Mouse (Mus musculus): ENCODE measurements around the gene Mill2. TPM values are rescaled to one million over a fixed set of nuclear protein-coding genes. Genes with fewer than 3 reads are reported as not detected.

Mill2 gene
- polyA plus RNA-seq (2012; rRNA removed), result 0.77 and 0.98 TPM in 2 replicates

GRCm38 (mm10) chr7:18839865-18840264, at the start of gene Mill2:
TSS of gene Mill2 (plus strand) at chr7:18839966.

GRCm38 (mm10) chr7:18798420-18798819, 41.3 kb upstream of the Mill2 start, which contains the start of gene Psg19:
TSS of gene Psg19 (minus strand) at chr7:18798520.

GRCm38 (mm10) chr7:18821507-18821906, 18.3 kb upstream of the Mill2 start, which contains the start of gene Psg17:
TSS of gene Psg17 (minus strand) at chr7:18821607.

GRCm38 (mm10) chr7:18871031-18871430, 31.3 kb downstream of the Mill2 start, which contains the start of gene Pglyrp1:
TSS of gene Pglyrp1 (plus strand) at chr7:18871331.

GRCm38 (mm10) chr7:18910241-18910831, 70.6 kb downstream of the Mill2 start, which contains the start of gene Ccdc61:
TSS of gene Ccdc61 (minus strand) at chr7:18910415.

Other genes with a start within 250 kb of the Mill2 start
- 0.03 TPM in 1 of 2 replicates, not detected in the other for gene Psg23, start 223.5 kb upstream of the Mill2 start, polyA plus RNA-seq (2012; rRNA removed)
- not detected in 2 replicates for gene Psg21, start 183.2 kb upstream of the Mill2 start, polyA plus RNA-seq (2012; rRNA removed)
- gene Psg20, start 153.8 kb upstream of the Mill2 start, polyA plus RNA-seq (2012; rRNA removed), result not detected in 2 replicates
- not detected in 2 replicates for gene Psg22, start 121.9 kb upstream of the Mill2 start, polyA plus RNA-seq (2012; rRNA removed)
- gene Psg19, start 41.4 kb upstream of the Mill2 start, polyA plus RNA-seq (2012; rRNA removed), result 0.02 TPM in 1 of 2 replicates, not detected in the other
- 0.19 and 0.21 TPM in 2 replicates for gene Psg17, start 18.4 kb upstream of the Mill2 start, polyA plus RNA-seq (2012; rRNA removed)
- 6.9 and 7.9 TPM in 2 replicates for gene Pglyrp1, start 31.4 kb downstream of the Mill2 start, polyA plus RNA-seq (2012; rRNA removed)
- gene Ccdc61, start 70.4 kb downstream of the Mill2 start, polyA plus RNA-seq (2012; rRNA removed), result 34.8 and 37.2 TPM in 2 replicates
- gene Nova2, start 85.9 kb downstream of the Mill2 start, polyA plus RNA-seq (2012; rRNA removed), result 25.7 and 28.5 TPM in 2 replicates
- 2.4 and 2.8 TPM in 2 replicates for gene Nanos2, start 147.4 kb downstream of the Mill2 start, polyA plus RNA-seq (2012; rRNA removed)
- 12.2 and 13.7 TPM in 2 replicates for gene Mypop, start 151.3 kb downstream of the Mill2 start, polyA plus RNA-seq (2012; rRNA removed)
- 48.6 and 51.4 TPM in 2 replicates for gene Irf2bp1, start 164.1 kb downstream of the Mill2 start, polyA plus RNA-seq (2012; rRNA removed)
- gene Foxa3, start 183.6 kb downstream of the Mill2 start, polyA plus RNA-seq (2012; rRNA removed), result 0.09 and 0.76 TPM in 2 replicates
- gene Sympk, start 184.4 kb downstream of the Mill2 start, polyA plus RNA-seq (2012; rRNA removed), result 94.7 and 95.7 TPM in 2 replicates
- 0.06 and 0.13 TPM in 2 replicates for gene Rsph6a, start 214.7 kb downstream of the Mill2 start, polyA plus RNA-seq (2012; rRNA removed)
- 154 and 161 TPM in 2 replicates for gene Dmwd, start 236.3 kb downstream of the Mill2 start, polyA plus RNA-seq (2012; rRNA removed)
- 66.0 and 81.7 TPM in 2 replicates for gene Dmpk, start 243.9 kb downstream of the Mill2 start, polyA plus RNA-seq (2012; rRNA removed)

All from central nervous system, embryonic 14 days (tissue).